Mouse (Mus musculus) midbrain, embryonic 14.5 days (tissue): ENCODE measurements around the gene Tuba1a. TPM values are rescaled to one million over a fixed set of nuclear protein-coding genes. Genes with fewer than 3 reads are reported as not detected.

ENCODE experiments used
- ATAC-seq: fragments of 200-750 bp; cut with Nextera tagmentation; 2 replicates; pipeline ENCODE4 v1.8.0; 2017; ENCODE audit warnings: moderate number of reproducible peaks, moderate library complexity; ENCODE audit not compliant: low FRiP score, low TSS enrichment
- DNase-seq: peaks from one replicate; pipeline ENCODE4 v3.0.0-alpha.2; 2015
- H3K27ac ChIP-seq: fragments of 300-500 bp; sonication (generic); replicated peaks from 2 replicates; pipeline ENCODE4 v1.5.1; 2014; ENCODE audit warnings: mild to moderate bottlenecking, low read depth, low read length, moderate library complexity
- H3K27me3 ChIP-seq: fragments of 300-500 bp; sonication (generic); 2 replicates; pipeline ENCODE4 v1.6.1; 2014; ENCODE audit warnings: low read length, control low read depth, mixed read lengths; ENCODE audit not compliant: control insufficient read depth, insufficient read depth
- H3K36me3 ChIP-seq: fragments of 300-500 bp; sonication (generic); 2 replicates; pipeline ENCODE4 v1.6.1; 2014; ENCODE audit warnings: low read length, control low read depth; ENCODE audit not compliant: control insufficient read depth, insufficient read depth
- H3K4me1 ChIP-seq: fragments of 300-500 bp; sonication (generic); 2 replicates; pipeline ENCODE4 v1.6.1; 2014; ENCODE audit warnings: mild to moderate bottlenecking, antibody characterized with exemption, low read length, control low read depth; ENCODE audit not compliant: control insufficient read depth, insufficient read depth
- H3K4me2 ChIP-seq: fragments of 300-500 bp; sonication (generic); 2 replicates; pipeline ENCODE4 v1.6.1; 2014; ENCODE audit warnings: mild to moderate bottlenecking, low read length, moderate library complexity
- H3K4me3 ChIP-seq: fragments of 300-500 bp; sonication (generic); replicated peaks from 2 replicates; pipeline ENCODE4 v1.5.1; 2014; ENCODE audit warnings: low read depth, low read length
- H3K9ac ChIP-seq: fragments of 300-500 bp; sonication (generic); replicated peaks from 2 replicates; pipeline ENCODE4 v1.6.1; 2014; ENCODE audit warnings: mild to moderate bottlenecking, low read length, moderate library complexity
- H3K9me3 ChIP-seq: fragments of 300-500 bp; sonication (generic); 2 replicates; pipeline ENCODE4 v1.6.1; 2016; ENCODE audit warnings: low read length, control low read depth, mixed read lengths; ENCODE audit not compliant: control insufficient read depth
- WGBS: fragments of 180-500 bp; shearing (Covaris S2); extraction: QIAGEN DNeasy Blood & Tissue Kit; methylation state at CpG from one replicate; pipeline ENCODE4 v1.1.7; 2014; 5-methylcytosine and 5-hydroxymethylcytosine counted together
- polyA plus RNA-seq: library from polyadenylated mRNA; unstranded; fragments of >200 nt; fragmentation: Nextera tagmentation; extraction: Ambion mirVana; gene quantifications from 2 replicates; pipeline ENCODE4 v1.2.1, GENCODE M21; 2014

The Tuba1a gene
- polyA plus RNA-seq, 1 experiment from 2014 or later = 17,220 TPM

GRCm38 (mm10) chr15:98993865-98994264 is 40.4 kb upstream of the Tuba1a start:
- H3K4me3 ChIP-seq = peak overlapping the region; percentile 44
- H3K27ac ChIP-seq = peak overlapping the region; percentile 99
- H3K4me1 ChIP-seq = peaks cover 37% of the 10 kb centered on the region
- 1% methylated on average over 11 of the region's 11 CpGs for WGBS
- H3K9ac ChIP-seq = peak overlapping the region; percentile 80
- H3K36me3 ChIP-seq = peaks cover 2% of the 10 kb centered on the region; the same call in 1 of the 2 replicates
- peak overlapping the region; percentile 98 for H3K4me2 ChIP-seq
- ATAC-seq (no peak), DNase-seq (peak; percentile 98)
- H3K9me3 ChIP-seq = no peaks in the 10 kb centered on the region
- H3K27me3 ChIP-seq = no peaks in the 10 kb centered on the region

GRCm38 (mm10) chr15:98993093-98993793 is 39.7 kb upstream of the Tuba1a start:
- peak overlapping the region; percentile 99 for H3K27ac ChIP-seq
- peak overlapping the region; percentile 44 for H3K4me3 ChIP-seq
- peak overlapping the region; percentile 98 for H3K4me2 ChIP-seq
- H3K36me3 ChIP-seq = peaks cover 5% of the 10 kb centered on the region; the same call in 1 of the 2 replicates
- ATAC-seq (peak; percentile 77), DNase-seq (peak; percentile 97)
- peak overlapping the region; percentile 80 for H3K9ac ChIP-seq
- WGBS = 2% methylated on average over 35 of the region's 35 CpGs
- peaks cover 43% of the 10 kb centered on the region for H3K4me1 ChIP-seq
- no peaks in the 10 kb centered on the region for H3K27me3 ChIP-seq
- H3K9me3 ChIP-seq = no peaks in the 10 kb centered on the region

- H3K27me3 ChIP-seq = no peaks in the 10 kb centered on the region
- peak overlapping the region; percentile 44 for H3K4me3 ChIP-seq
- peaks cover 5% of the 10 kb centered on the region; the same call in 1 of the 2 replicates for H3K36me3 ChIP-seq
- peaks cover 53% of the 10 kb centered on the region for H3K4me1 ChIP-seq
- DNase-seq (peak; percentile 87), ATAC-seq (peak; percentile 77)
- peak overlapping the region; percentile 80 for H3K9ac ChIP-seq
- H3K9me3 ChIP-seq = no peaks in the 10 kb centered on the region
- 17% methylated on average over 17 of the region's 17 CpGs for WGBS
- peak overlapping the region; percentile 99 for H3K27ac ChIP-seq
- H3K4me2 ChIP-seq = peak overlapping the region; percentile 98
These were observed 38.8 kb upstream of the Tuba1a start for GRCm38 (mm10) chr15:98992086-98992912.

GRCm38 (mm10) chr15:98991540-98992050 is 38.1 kb upstream of the Tuba1a start:
- Histone ChIP-seq H3K27ac (peak overlapping the region; percentile 99), H3K36me3 (peaks cover 5% of the 10 kb centered on the region; the same call in 1 of the 2 replicates), H3K27me3 (no peaks in the 10 kb centered on the region), H3K4me1 (peaks cover 60% of the 10 kb centered on the region), H3K4me3 (peak overlapping the region; percentile 44), H3K9ac (peak overlapping the region; percentile 70), H3K4me2 (peak overlapping the region; percentile 98), H3K9me3 (no peaks in the 10 kb centered on the region)
- under 1% methylated on average over 9 of the region's 9 CpGs for WGBS
- ATAC-seq = no peak
- DNase-seq = peak; percentile 58

GRCm38 (mm10) chr15:98990669-98991539 is 37.4 kb upstream of the Tuba1a start:
- H3K9me3 ChIP-seq = no peaks in the 10 kb centered on the region
- peak overlapping the region; percentile 44 for H3K4me3 ChIP-seq
- DNase-seq = peak; percentile 83
- H3K27ac ChIP-seq = peak overlapping the region; percentile 99
- peak overlapping the region; percentile 70 for H3K9ac ChIP-seq
- H3K4me1 ChIP-seq = peaks cover 64% of the 10 kb centered on the region
- peaks cover 5% of the 10 kb centered on the region; the same call in 1 of the 2 replicates for H3K36me3 ChIP-seq
- peak overlapping the region; percentile 98 for H3K4me2 ChIP-seq
- WGBS = 6% methylated on average over 15 of the region's 15 CpGs
- ATAC-seq = no peak
- no peaks in the 10 kb centered on the region for H3K27me3 ChIP-seq

- DNase-seq (peak; percentile 72), ATAC-seq (no peak)
- peaks cover 64% of the 10 kb centered on the region for H3K4me1 ChIP-seq
- H3K36me3 ChIP-seq = peaks cover 5% of the 10 kb centered on the region; the same call in 1 of the 2 replicates
- H3K27ac ChIP-seq = peak overlapping the region; percentile 99
- peak overlapping the region; percentile 70; the same call in 1 of the 2 replicates for H3K9ac ChIP-seq
- H3K27me3 ChIP-seq = no peaks in the 10 kb centered on the region
- peak overlapping the region; percentile 44 for H3K4me3 ChIP-seq
- peak overlapping the region; percentile 98 for H3K4me2 ChIP-seq
- 16% methylated on average over 12 of the region's 12 CpGs for WGBS
- H3K9me3 ChIP-seq = no peaks in the 10 kb centered on the region
These were observed 36.4 kb upstream of the Tuba1a start for GRCm38 (mm10) chr15:98989701-98990430.

- H3K9ac ChIP-seq = peak overlapping the region; percentile 97
- 42% methylated on average over 3 of the region's 3 CpGs for WGBS
- ATAC-seq (no peak), DNase-seq (no peak)
- peaks cover 5% of the 10 kb centered on the region; the same call in 1 of the 2 replicates for H3K36me3 ChIP-seq
- H3K27me3 ChIP-seq = no peaks in the 10 kb centered on the region
- peak overlapping the region; percentile 99 for H3K27ac ChIP-seq
- no peaks in the 10 kb centered on the region for H3K9me3 ChIP-seq
- peak overlapping the region; percentile 98 for H3K4me2 ChIP-seq
- peaks cover 67% of the 10 kb centered on the region for H3K4me1 ChIP-seq
- 0 out of 2 replicates have a peak overlapping the region, but pooled peaks have one; percentile 4 for H3K4me3 ChIP-seq
These were observed 35.3 kb upstream of the Tuba1a start for GRCm38 (mm10) chr15:98988787-98989186.
